Mouse (Mus musculus): Measurements from ENCODE around the gene Prmt2. TPM values are rescaled to one million over a fixed set of nuclear protein-coding genes. Genes with fewer than 3 reads are reported as not detected.

The Prmt2 gene
- 10 to 100 TPM; 16.5 to 21.9 TPM for total RNA-seq (2021)

- intact Hi-C loops (cut with DNase I), result no loop called here
- peak; percentile 94 for DNase-seq
These were observed at the start of gene Prmt2 for GRCm38 (mm10) chr10:76237341-76238225. TSS of gene Prmt2 (minus strand) at chr10:76237865.

- intact Hi-C loops (cut with DNase I), result no loop called here
- peak; percentile 37 to 51 for DNase-seq
These were observed 41.0 kb upstream of the Prmt2 start for GRCm38 (mm10) chr10:76278541-76279097.

GRCm38 (mm10) chr10:76275256-76275655 is 37.6 kb upstream of the Prmt2 start:
- intact Hi-C loops (cut with DNase I), result no loop called here
- no peak for DNase-seq

GRCm38 (mm10) chr10:76271238-76271637 is 33.6 kb upstream of the Prmt2 start:
- DNase-seq, result peak; percentile 36 to 55
- intact Hi-C loops (cut with DNase I), result loop anchor here (1.0 kb wide), 1 partner anchor 10 kb away; no protein-coding TSS in a partner anchor

GRCm38 (mm10) chr10:76262431-76262830 is 24.8 kb upstream of the Prmt2 start:
- intact Hi-C loops (cut with DNase I), result no loop called here
- no peak for DNase-seq

GRCm38 (mm10) chr10:76261447-76261846 is 23.8 kb upstream of the Prmt2 start:
- intact Hi-C loops (cut with DNase I), result loop anchor here (1.0 kb wide), 1 partner anchor 10 kb away; no protein-coding TSS in a partner anchor

GRCm38 (mm10) chr10:76260358-76261059 is 22.8 kb upstream of the Prmt2 start:
- intact Hi-C loops (cut with DNase I), result loop anchor here (1.0 kb wide), 1 partner anchor 11 kb away; no protein-coding TSS in a partner anchor
- peak; percentile 30 to 46 for DNase-seq

More at GRCm38 (mm10) chr10:76261447-76261846, 23.8 kb upstream of the Prmt2 start:
- DNase-seq, result no peak

GRCm38 (mm10) chr10:76259566-76260232 is 22.0 kb upstream of the Prmt2 start:
- DNase-seq, result no peak
- intact Hi-C loops (cut with DNase I), result no loop called here

- peak; percentile 90 to 91 for DNase-seq
- intact Hi-C loops (cut with DNase I), result no loop called here
These were observed 20.2 kb upstream of the Prmt2 start for GRCm38 (mm10) chr10:76257719-76258390.

GRCm38 (mm10) chr10:76257231-76257630 is 19.6 kb upstream of the Prmt2 start:
- intact Hi-C loops (cut with DNase I), result no loop called here
- DNase-seq, result peak in 1 of 2 experiments; percentile 20

- DNase-seq, result peak in 1 of 2 experiments; percentile 29
- intact Hi-C loops (cut with DNase I), result no loop called here
These were observed 18.0 kb upstream of the Prmt2 start for GRCm38 (mm10) chr10:76255617-76256016.

- DNase-seq, result peak; percentile 45 to 50
- intact Hi-C loops (cut with DNase I), result no loop called here
These were observed 15.9 kb upstream of the Prmt2 start, which contains the start of gene S100b for GRCm38 (mm10) chr10:76253536-76253935. TSS of gene S100b (plus strand) at chr10:76253853.

- intact Hi-C loops (cut with DNase I), result no loop called here
- no peak for DNase-seq
These were observed 15.4 kb upstream of the Prmt2 start for GRCm38 (mm10) chr10:76253079-76253478.

- intact Hi-C loops (cut with DNase I), result no loop called here
- no peak for DNase-seq
These were observed 13.2 kb upstream of the Prmt2 start for GRCm38 (mm10) chr10:76250870-76251269.

- intact Hi-C loops (cut with DNase I), result no loop called here
- DNase-seq, result no peak
These were observed 10.9 kb upstream of the Prmt2 start for GRCm38 (mm10) chr10:76248647-76248968.

GRCm38 (mm10) chr10:76247960-76248646 is 10.4 kb upstream of the Prmt2 start:
- intact Hi-C loops (cut with DNase I), result no loop called here

GRCm38 (mm10) chr10:76246601-76247000 is 8.9 kb upstream of the Prmt2 start:
- DNase-seq, result no peak
- intact Hi-C loops (cut with DNase I), result no loop called here

More at GRCm38 (mm10) chr10:76247960-76248646, 10.4 kb upstream of the Prmt2 start:
- no peak for DNase-seq

- no peak for DNase-seq
- intact Hi-C loops (cut with DNase I), result no loop called here
These were observed 7.4 kb upstream of the Prmt2 start for GRCm38 (mm10) chr10:76245106-76245505.

GRCm38 (mm10) chr10:76239401-76239800 is 1.7 kb upstream of the Prmt2 start:
- intact Hi-C loops (cut with DNase I), result no loop called here
- DNase-seq, result peak in 1 of 2 experiments; percentile 40
